Mouse (Mus musculus): ENCODE measurements at regions not wholly inside any gene's neighbourhood (a gene's known extent, or its start where the extent isn't known, plus 50 kb on each side); places are given as distances from the start of the nearest gene placed in this dataset.
"Not testable (repeated sequence)": the region's sequence is repeated elsewhere in the genome, so short reads cannot be mapped to it uniquely, and the experiment has no call there.

DNA sequence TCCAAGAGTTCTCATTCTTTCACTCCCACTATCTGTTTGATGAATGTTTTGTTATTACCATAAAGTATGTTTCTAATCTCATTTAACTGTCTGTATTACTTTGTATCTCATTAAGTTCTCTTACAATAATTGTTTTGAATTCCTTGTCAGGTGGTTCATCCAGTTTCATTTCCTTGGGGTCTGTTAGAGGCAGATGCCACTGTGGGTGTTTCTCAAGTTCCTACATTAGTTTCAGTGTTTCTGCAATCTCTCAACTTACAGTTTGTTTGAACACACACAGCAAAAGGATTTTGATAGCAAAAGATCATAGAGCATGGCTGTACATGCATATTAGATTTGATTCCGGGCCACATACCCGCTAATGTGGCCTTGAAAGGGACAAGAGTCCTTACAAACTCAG lies 280.5 kb upstream of the Gk2 start:
- H3K9me3 ChIP-seq (ENCODE audit: control insufficient read depth, low read length), result no peaks in the 10 kb centered on the region
- TF ChIP-seq CTCF (IDR thresholded peaks at IDR 0.05; ENCODE audit: low read depth) (no peak), EP300 (IDR thresholded peaks at IDR 0.05; ENCODE audit: low read depth) (no peak)
- H3K36me3 ChIP-seq (replicated peaks; ENCODE audit: control insufficient read depth, insufficient read depth, low read depth), result no peaks in the 10 kb centered on the region
- no peak overlapping the region for H3K4me3 ChIP-seq (ENCODE audit: insufficient read depth in 1 of 2, low read depth in 2 of 2, low read length in 2 of 2)
- 65% methylated on average over 2 of the region's 2 CpGs for WGBS (ENCODE audit: insufficient replicate concordance)
- H3K4me2 ChIP-seq (ENCODE audit: low read depth), result no peak overlapping the region
- DNase-seq (ENCODE audit: low read depth in 3 of 3, low spot score in 3 of 3), result no peak
- no peaks in the 10 kb centered on the region for H3K27me3 ChIP-seq (ENCODE audit: control insufficient read depth, insufficient read depth, low read length)
- ATAC-seq (ENCODE audit: insufficient read depth), result no peak
- no peaks in the 10 kb centered on the region for H3K4me1 ChIP-seq (replicated peaks; ENCODE audit: control insufficient read depth in 2 of 2, insufficient read depth in 2 of 2, low read length in 1 of 2)
- no peak overlapping the region for H3K9ac ChIP-seq (replicated peaks)
- H3K27ac ChIP-seq, result no peak overlapping the region

DNA sequence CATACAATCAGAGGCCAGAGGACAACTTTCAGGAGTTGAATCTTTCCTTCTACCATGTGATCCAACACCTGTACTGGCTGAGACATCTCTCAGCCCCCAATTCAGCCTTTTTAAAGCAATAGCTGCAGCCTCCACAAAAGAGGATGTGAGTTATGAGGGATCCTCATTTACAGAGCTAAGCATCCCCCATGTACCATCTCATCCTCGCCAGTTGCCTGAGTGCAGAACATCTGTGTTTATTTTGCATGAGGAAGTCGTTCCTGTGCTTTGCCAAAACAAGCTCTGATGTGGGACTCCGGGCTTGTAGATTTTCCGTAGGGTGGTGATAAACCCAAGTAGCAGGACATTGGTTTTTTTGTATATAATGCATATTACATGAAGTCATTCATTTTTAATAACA lies 274.1 kb upstream of the Gk2 start:
- DNase-seq (ENCODE audit: low read depth in 3 of 3, low spot score in 3 of 3) (no peak), ATAC-seq (ENCODE audit: insufficient read depth) (no peak)
- no peaks in the 10 kb centered on the region for H3K27me3 ChIP-seq (ENCODE audit: control insufficient read depth, insufficient read depth, low read length)
- TF ChIP-seq EP300 (IDR thresholded peaks at IDR 0.05; ENCODE audit: low read depth), result no peak
- no peak for TF ChIP-seq CTCF (IDR thresholded peaks at IDR 0.05; ENCODE audit: low read depth)
- no peaks in the 10 kb centered on the region for H3K36me3 ChIP-seq (replicated peaks; ENCODE audit: control insufficient read depth, insufficient read depth, low read depth)
- H3K9ac ChIP-seq (replicated peaks), result no peak overlapping the region
- H3K4me3 ChIP-seq (ENCODE audit: insufficient read depth in 1 of 2, low read depth in 2 of 2, low read length in 2 of 2), result no peak overlapping the region
- H3K27ac ChIP-seq, result no peak overlapping the region
- H3K4me1 ChIP-seq (replicated peaks; ENCODE audit: control insufficient read depth in 2 of 2, insufficient read depth in 2 of 2, low read length in 1 of 2), result no peaks in the 10 kb centered on the region
- no peaks in the 10 kb centered on the region for H3K9me3 ChIP-seq (ENCODE audit: control insufficient read depth, low read length)
- H3K4me2 ChIP-seq (ENCODE audit: low read depth), result no peak overlapping the region
- 44% methylated on average over 4 of the region's 4 CpGs for WGBS (ENCODE audit: insufficient replicate concordance)

DNA sequence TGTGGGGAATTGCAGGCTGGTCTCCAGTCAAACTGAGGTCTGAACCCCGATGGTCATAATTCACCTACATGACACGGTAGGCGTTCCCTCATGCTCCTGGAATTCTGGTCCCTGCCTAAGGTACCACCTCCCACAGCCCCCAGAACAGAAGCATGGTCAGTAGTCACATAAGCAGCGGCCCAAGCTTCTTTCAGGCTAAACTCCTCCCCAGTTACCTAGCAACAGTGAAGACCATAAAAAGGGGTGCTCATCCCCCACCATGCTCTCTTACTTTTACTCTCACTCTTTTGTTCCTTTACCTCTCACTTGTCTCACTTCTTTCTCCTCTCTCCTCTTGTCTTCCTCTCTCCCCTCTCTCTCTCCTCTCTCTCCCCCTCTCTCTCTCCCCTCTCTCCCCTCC lies 262.5 kb upstream of the Gk2 start:
- H3K36me3 ChIP-seq (replicated peaks; ENCODE audit: control insufficient read depth, insufficient read depth, low read depth); H3K27ac ChIP-seq; ATAC-seq (ENCODE audit: insufficient read depth); H3K27me3 ChIP-seq (ENCODE audit: control insufficient read depth, insufficient read depth, low read length); H3K9me3 ChIP-seq (ENCODE audit: control insufficient read depth, low read length); H3K4me1 ChIP-seq (replicated peaks; ENCODE audit: control insufficient read depth in 2 of 2, insufficient read depth in 2 of 2, low read length in 1 of 2); H3K4me2 ChIP-seq (ENCODE audit: low read depth); DNase-seq (ENCODE audit: low read depth in 3 of 3, low spot score in 3 of 3); H3K4me3 ChIP-seq (ENCODE audit: insufficient read depth in 1 of 2, low read depth in 2 of 2, low read length in 2 of 2); H3K9ac ChIP-seq (replicated peaks): not testable (repeated sequence)
- 47% methylated on average over 4 of the region's 4 CpGs for WGBS (ENCODE audit: insufficient replicate concordance)

DNA sequence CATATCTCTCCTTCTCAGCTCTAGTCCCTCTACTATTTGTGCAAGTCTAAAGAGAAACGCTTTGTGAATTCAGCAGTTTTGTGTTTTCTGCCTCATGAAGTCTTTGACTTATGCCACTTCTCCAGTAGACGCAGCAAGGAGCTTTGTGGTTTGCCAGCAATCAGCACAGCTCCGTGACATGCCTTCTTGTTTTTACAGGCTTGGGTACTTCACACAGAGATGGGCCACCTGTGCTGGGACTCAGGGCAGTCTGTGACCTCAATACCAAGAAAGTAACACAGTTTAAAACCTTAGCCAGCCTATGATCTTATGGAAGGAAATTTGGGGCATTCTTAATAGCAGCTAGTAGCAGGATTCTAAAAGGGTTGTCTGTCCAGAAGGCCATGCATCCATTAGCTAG lies 248.4 kb upstream of the Gk2 start:
- ATAC-seq (ENCODE audit: insufficient read depth) (no peak), DNase-seq (ENCODE audit: low read depth in 3 of 3, low spot score in 3 of 3) (no peak)
- TF ChIP-seq CTCF (IDR thresholded peaks at IDR 0.05; ENCODE audit: low read depth), result no peak
- H3K9me3 ChIP-seq (ENCODE audit: control insufficient read depth, low read length), result no peaks in the 10 kb centered on the region
- H3K4me1 ChIP-seq (replicated peaks; ENCODE audit: control insufficient read depth in 2 of 2, insufficient read depth in 2 of 2, low read length in 1 of 2), result no peaks in the 10 kb centered on the region
- 47% methylated on average over 3 of the region's 3 CpGs for WGBS (ENCODE audit: insufficient replicate concordance)
- no peaks in the 10 kb centered on the region for H3K36me3 ChIP-seq (replicated peaks; ENCODE audit: control insufficient read depth, insufficient read depth, low read depth)
- no peak overlapping the region for H3K9ac ChIP-seq (replicated peaks)
- H3K4me3 ChIP-seq (ENCODE audit: insufficient read depth in 1 of 2, low read depth in 2 of 2, low read length in 2 of 2), result no peak overlapping the region
- H3K27ac ChIP-seq, result no peak overlapping the region
- H3K27me3 ChIP-seq (ENCODE audit: control insufficient read depth, insufficient read depth, low read length), result no peaks in the 10 kb centered on the region
- H3K4me2 ChIP-seq (ENCODE audit: low read depth), result no peak overlapping the region

DNA sequence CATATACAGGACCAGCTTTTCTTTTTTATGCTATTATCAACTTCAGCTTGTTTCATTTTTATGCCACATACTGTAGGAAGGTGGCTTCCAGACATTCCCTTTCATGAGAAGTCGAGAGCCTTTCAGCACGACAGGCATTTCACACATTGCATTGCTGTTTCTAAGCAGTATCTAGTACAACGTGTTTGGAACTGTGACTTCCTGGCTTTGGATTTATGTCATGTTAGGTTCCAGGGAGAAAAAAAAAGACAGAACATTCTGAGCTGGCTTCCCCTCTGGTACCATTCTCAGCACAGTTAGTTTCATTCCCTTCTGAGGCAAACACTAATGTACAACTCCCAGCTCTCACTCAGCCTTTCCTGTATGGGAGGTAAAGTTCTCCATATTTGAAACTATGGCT lies 243.7 kb upstream of the Gk2 start:
- no peaks in the 10 kb centered on the region for H3K36me3 ChIP-seq (replicated peaks; ENCODE audit: control insufficient read depth, insufficient read depth, low read depth)
- TF ChIP-seq CTCF (IDR thresholded peaks at IDR 0.05; ENCODE audit: low read depth), result no peak
- no peak for TF ChIP-seq EP300 (IDR thresholded peaks at IDR 0.05; ENCODE audit: low read depth)
- H3K9ac ChIP-seq (replicated peaks), result no peak overlapping the region
- no peaks in the 10 kb centered on the region for H3K27me3 ChIP-seq (ENCODE audit: control insufficient read depth, insufficient read depth, low read length)
- ATAC-seq (ENCODE audit: insufficient read depth), result no peak
- no peak overlapping the region for H3K27ac ChIP-seq
- no peaks in the 10 kb centered on the region for H3K9me3 ChIP-seq (ENCODE audit: control insufficient read depth, low read length)
- H3K4me1 ChIP-seq (replicated peaks; ENCODE audit: control insufficient read depth in 2 of 2, insufficient read depth in 2 of 2, low read length in 1 of 2), result no peaks in the 10 kb centered on the region
- DNase-seq (ENCODE audit: low read depth in 3 of 3, low spot score in 3 of 3), result no peak
- 56% methylated on average over 3 of the region's 3 CpGs for WGBS (ENCODE audit: insufficient replicate concordance)
- no peak overlapping the region for H3K4me2 ChIP-seq (ENCODE audit: low read depth)
- H3K4me3 ChIP-seq (ENCODE audit: insufficient read depth in 1 of 2, low read depth in 2 of 2, low read length in 2 of 2), result no peak overlapping the region

Measured in liver, embryonic 14.5 days (tissue).